Mouse (Mus musculus) forebrain, embryonic 10.5 days (tissue): ENCODE data around the gene Mt2. TPM values are rescaled to one million over a fixed set of nuclear protein-coding genes. Genes with fewer than 3 reads are reported as not detected.

Experiments used
- DNase-seq: peaks from one replicate; pipeline ENCODE4 v3.0.0-alpha.2; 2017; ENCODE audit warnings: low spot score; ENCODE audit errors: extremely low spot score
- H3K27ac ChIP-seq: fragments of 300-500 bp; sonication (generic); 2 replicates; pipeline ENCODE4 v1.5.1; 2016; ENCODE audit warnings: mild to moderate bottlenecking
- H3K27me3 ChIP-seq: fragments of 300-500 bp; sonication (generic); 2 replicates; pipeline ENCODE4 v1.6.1; 2016; ENCODE audit warnings: mild to moderate bottlenecking; ENCODE audit not compliant: poor library complexity, severe bottlenecking
- H3K36me3 ChIP-seq: fragments of 300-500 bp; sonication (generic); replicated peaks from 2 replicates; pipeline ENCODE4 v1.6.1; 2016; ENCODE audit warnings: mild to moderate bottlenecking, moderate library complexity
- H3K4me1 ChIP-seq: fragments of 300-500 bp; sonication (generic); 2 replicates; pipeline ENCODE4 v1.6.1; 2016
- H3K4me3 ChIP-seq: fragments of 300-500 bp; sonication (generic); 2 replicates; pipeline ENCODE4 v1.5.1; 2016; ENCODE audit warnings: mild to moderate bottlenecking, moderate library complexity
- H3K9me3 ChIP-seq: fragments of 300-500 bp; sonication (generic); 2 replicates; pipeline ENCODE4 v1.6.1; 2016; ENCODE audit warnings: mild to moderate bottlenecking, moderate library complexity
- WGBS: fragments of 180-500 bp; shearing (Covaris S2); methylation state at CpG from one replicate; pipeline ENCODE4 v1.1.7; 2016; 5-methylcytosine and 5-hydroxymethylcytosine counted together
- polyA plus RNA-seq: library from polyadenylated mRNA; unstranded; fragments of >200 nt; fragmentation: Nextera tagmentation; extraction: Ambion mirVana; gene quantifications from 2 replicates; pipeline ENCODE4 v1.2.1, GENCODE M21; 2016

The Mt2 gene
- polyA plus RNA-seq, 1 experiment from 2014 or later: 68.7 TPM

DNA sequence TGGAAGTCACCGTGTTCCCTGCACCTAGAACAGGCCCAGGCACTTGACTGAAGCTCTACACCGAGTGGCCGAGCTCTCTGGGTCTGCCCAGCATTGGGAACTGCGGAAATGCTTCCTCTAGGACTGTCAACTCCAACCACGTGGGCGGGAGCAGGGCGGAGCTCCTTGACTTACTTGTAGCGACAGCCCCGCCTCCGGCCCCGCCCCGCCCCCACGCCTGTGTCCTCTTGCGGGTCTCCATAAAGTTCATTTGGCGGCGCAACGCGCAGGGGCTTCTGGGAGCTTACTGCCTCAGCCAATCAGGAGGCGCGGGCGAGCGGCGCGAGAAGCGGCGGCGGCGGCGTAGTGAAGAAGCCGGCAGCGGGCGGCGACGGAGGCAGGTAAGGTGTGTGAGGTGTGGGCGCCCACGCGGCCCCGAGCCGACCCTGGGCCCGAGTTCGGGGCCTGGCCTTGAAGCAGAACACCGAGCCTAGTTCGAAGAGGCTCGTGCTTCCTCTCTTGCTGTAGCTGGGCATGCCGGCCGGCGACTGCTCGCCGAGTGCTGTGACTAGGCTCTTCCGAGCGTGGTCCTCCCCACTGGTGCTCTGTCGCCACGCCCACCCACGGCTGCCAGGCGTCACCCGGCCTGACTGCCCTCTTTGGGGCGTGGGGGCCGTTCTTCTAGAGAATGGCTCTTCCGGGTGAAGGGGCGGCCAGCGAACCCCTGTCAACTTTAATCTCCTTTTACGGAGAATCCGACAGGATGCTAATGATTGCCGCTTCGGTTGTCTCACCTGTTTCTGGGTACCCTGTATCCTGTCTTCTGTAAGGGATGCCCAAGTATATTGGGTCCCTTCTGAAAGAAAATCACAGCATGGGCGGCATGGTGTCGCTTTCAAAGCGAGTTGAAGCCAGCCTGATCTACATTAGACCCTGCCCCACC lies 42.0 kb downstream of the Mt2 start, which contains the start of gene Nup93:
Gene Nup93 (plus strand): TSS at position 313 of the 922 bp plus-strand sequence.
- Histone ChIP-seq H3K4me1 (peaks cover 35% of the 10 kb centered on the region), H3K27ac (peak within 1 kb of the TSS; percentile 88), H3K4me3 (peak within 1 kb of the TSS; percentile 87), H3K9me3 (no peaks in the 10 kb centered on the region), H3K27me3 (no peaks in the 10 kb centered on the region), H3K36me3 (no peaks in the 10 kb centered on the region)
- peak; percentile 100 for DNase-seq
- under 1% methylated on average over 68 of the region's 68 CpGs for WGBS

Other genes with a start within 250 kb of the Mt2 start
- gene Amfr, start 159.8 kb upstream of the Mt2 start, polyA plus RNA-seq: 36.7 and 39.1 TPM in 2 replicates
- 192 and 193 TPM in 2 replicates for gene Nudt21, start 135.6 kb upstream of the Mt2 start, polyA plus RNA-seq
- gene Ogfod1, start 135.5 kb upstream of the Mt2 start, polyA plus RNA-seq: 13.5 and 14.4 TPM in 2 replicates
- 18.3 and 19.7 TPM in 2 replicates for gene Bbs2, start 73.7 kb upstream of the Mt2 start, polyA plus RNA-seq
- not detected in 2 replicates for gene Mt4, start 35.5 kb upstream of the Mt2 start, polyA plus RNA-seq
- gene Mt3, start 20.1 kb upstream of the Mt2 start, polyA plus RNA-seq: 20.7 and 21.5 TPM in 2 replicates
- gene Mt1, start 6.4 kb downstream of the Mt2 start, polyA plus RNA-seq: 204 and 219 TPM in 2 replicates
- 155 and 164 TPM in 2 replicates for gene Nup93, start 41.9 kb downstream of the Mt2 start, polyA plus RNA-seq
- not detected in 2 replicates for gene Slc12a3, start 156.5 kb downstream of the Mt2 start, polyA plus RNA-seq
- gene Herpud1, start 213.8 kb downstream of the Mt2 start, polyA plus RNA-seq: 44.9 and 53.0 TPM in 2 replicates